Mouse (Mus musculus) liver, embryonic 14.5 days (tissue): Measurements from ENCODE around the gene Clic4. TPM values are rescaled to one million over a fixed set of nuclear protein-coding genes. Genes with fewer than 3 reads are reported as not detected.
"Not testable (repeated sequence)": the region's sequence is repeated elsewhere in the genome, so short reads cannot be mapped to it uniquely, and the experiment has no call there.

Source experiments
- ATAC-seq: fragments of 200-750 bp; cut with Nextera tagmentation; 2 replicates; pipeline ENCODE4 v1.8.0; 2017; ENCODE audit warnings: moderate number of reproducible peaks, mild to moderate bottlenecking, moderate library complexity; ENCODE audit not compliant: insufficient read depth
- DNase-seq, 3 experiments: peaks; one replicate each; pipeline ENCODE4 v3.0.0-alpha.2; 2012 to 2013; ENCODE audit warnings: low read depth in 3 of 3, low spot score in 3 of 3
- H3K27ac ChIP-seq: fragments of 300-500 bp; sonication (generic); 2 replicates; pipeline ENCODE4 v1.5.1; 2014; ENCODE audit warnings: moderate library complexity, mild to moderate bottlenecking, control low read depth, inconsistent platforms
- H3K27me3 ChIP-seq: fragments of 300-500 bp; sonication (generic); 2 replicates; pipeline ENCODE4 v1.6.1; 2014; ENCODE audit warnings: mild to moderate bottlenecking, low read length, moderate library complexity; ENCODE audit not compliant: control insufficient read depth, insufficient read depth
- H3K36me3 ChIP-seq: fragments of 300-500 bp; sonication (generic); replicated peaks from 2 replicates; pipeline ENCODE4 v1.6.1; 2014; ENCODE audit warnings: low read depth; ENCODE audit not compliant: control insufficient read depth, insufficient read depth
- H3K4me1 ChIP-seq, 2 experiments: fragments of 200-500 bp in 1 of 2; fragments of 300-500 bp in 1 of 2; sonication (generic) in 1 of 2; replicated peaks; 2 replicates each; pipeline ENCODE4 v1.6.1; 2012 to 2014; ENCODE audit warnings: antibody characterized with exemption in 1 of 2, inconsistent platforms in 1 of 2, low read length in 1 of 2; ENCODE audit not compliant: control insufficient read depth in 2 of 2, insufficient read depth in 2 of 2
- H3K4me2 ChIP-seq: fragments of 300-500 bp; sonication (generic); 2 replicates; pipeline ENCODE4 v1.6.1; 2014; ENCODE audit warnings: low read depth, mild to moderate bottlenecking, control low read depth, moderate library complexity
- H3K4me3 ChIP-seq, 2 experiments: fragments of 200-500 bp in 1 of 2; fragments of 300-500 bp in 1 of 2; sonication (generic) in 1 of 2; 2 replicates each; pipeline ENCODE4 v1.5.1; 2012 to 2014; ENCODE audit warnings: low read depth in 2 of 2, low read length in 2 of 2, mild to moderate bottlenecking in 2 of 2, control low read depth in 1 of 2, inconsistent platforms in 1 of 2, moderate library complexity in 1 of 2; ENCODE audit not compliant: insufficient read depth in 1 of 2
- H3K9ac ChIP-seq: fragments of 300-500 bp; sonication (generic); replicated peaks from 2 replicates; pipeline ENCODE4 v1.6.1; 2014; ENCODE audit warnings: mild to moderate bottlenecking, control low read depth, moderate library complexity
- H3K9me3 ChIP-seq: fragments of 300-500 bp; sonication (generic); 2 replicates; pipeline ENCODE4 v1.6.1; 2016; ENCODE audit warnings: low read length, mixed read lengths; ENCODE audit not compliant: control insufficient read depth
- CTCF ChIP-seq: IDR thresholded peaks from 2 replicates; pipeline ENCODE4 v1.5.1; 2016; ENCODE audit warnings: antibody characterized with exemption, low read depth, control low read depth
- EP300 ChIP-seq: IDR thresholded peaks from 2 replicates; pipeline ENCODE4 v1.6.1; 2016; ENCODE audit warnings: antibody characterized with exemption, low read depth
- WGBS: fragments of 180-500 bp; shearing (Covaris S2); extraction: QIAGEN DNeasy Blood & Tissue Kit; methylation state at CpG from one replicate; pipeline ENCODE4 v1.1.7; 2014; ENCODE audit not compliant: insufficient replicate concordance; 5-methylcytosine and 5-hydroxymethylcytosine counted together
- polyA plus RNA-seq, 2 experiments: library from polyadenylated mRNA; depleted of rRNA in 1 of 2; stranded (reverse) in 1 of 2; unstranded in 1 of 2; fragments of >200 nt; fragmentation: Nextera tagmentation in 1 of 2; extraction: Ambion mirVana in 1 of 2; gene quantifications; 2 replicates each; pipeline versions ENCODE4 v1.2.1 to v1.2.3; 2012 to 2014

The Clic4 gene
- polyA plus RNA-seq, 2 experiments: 40.8 to 65.8 TPM

GRCm38 (mm10) chr4:135282651-135283290 lies 10.2 kb upstream of the Clic4 start:
- H3K27ac ChIP-seq: no peak overlapping the region
- ATAC-seq (no peak), DNase-seq (no peak)
- H3K4me3 ChIP-seq: no peak overlapping the region
- H3K4me2 ChIP-seq: no peak overlapping the region
- no peaks in the 10 kb centered on the region; the same call in 1 of the 2 replicates for H3K9me3 ChIP-seq
- no peaks in the 10 kb centered on the region for H3K36me3 ChIP-seq
- H3K27me3 ChIP-seq: no peaks in the 10 kb centered on the region
- H3K9ac ChIP-seq: no peak overlapping the region; the same call in 1 of the 2 replicates
- TF ChIP-seq CTCF: no peak
- TF ChIP-seq EP300: no peak
- H3K4me1 ChIP-seq: peaks cover 26 to 28% of the 10 kb centered on the region in 2 experiments
- 65% methylated on average over 13 of the region's 13 CpGs for WGBS

GRCm38 (mm10) chr4:135280016-135280415 lies 7.4 kb upstream of the Clic4 start:
- WGBS: 52% methylated on average over 2 of the region's 2 CpGs
- H3K4me2 ChIP-seq, H3K9ac ChIP-seq, H3K9me3 ChIP-seq, H3K4me3 ChIP-seq, H3K27ac ChIP-seq, DNase-seq, H3K36me3 ChIP-seq, H3K27me3 ChIP-seq, ATAC-seq: not testable (repeated sequence)
- H3K4me1 ChIP-seq: peaks cover 0 to 11% of the 10 kb centered on the region in 2 experiments; a peak in 2 of 4 replicates

- 55% methylated on average over 4 of the region's 4 CpGs for WGBS
- H3K4me3 ChIP-seq: no peak overlapping the region
- no peak overlapping the region for H3K9ac ChIP-seq
- peaks cover 8 to 20% of the 10 kb centered on the region in 2 experiments for H3K4me1 ChIP-seq
- DNase-seq: no peak
- ATAC-seq: no peak
- no peaks in the 10 kb centered on the region for H3K27me3 ChIP-seq
- no peak for TF ChIP-seq EP300
- no peak for TF ChIP-seq CTCF
- no peak overlapping the region for H3K27ac ChIP-seq
- no peaks in the 10 kb centered on the region for H3K9me3 ChIP-seq
- H3K36me3 ChIP-seq: no peaks in the 10 kb centered on the region
- no peak overlapping the region for H3K4me2 ChIP-seq
These were observed 4.2 kb upstream of the Clic4 start for GRCm38 (mm10) chr4:135276681-135277379.

- ATAC-seq (no peak), DNase-seq (no peak)
- Histone ChIP-seq H3K9ac (no peak overlapping the region), H3K9me3 (no peaks in the 10 kb centered on the region), H3K27me3 (no peaks in the 10 kb centered on the region), H3K4me2 (peak overlapping the region; percentile 19), H3K4me1 (peaks cover 20 to 33% of the 10 kb centered on the region in 2 experiments), H3K27ac (peak overlapping the region; percentile 30), H3K4me3 (no peak overlapping the region), H3K36me3 (peaks cover 5% of the 10 kb centered on the region)
- TF ChIP-seq EP300: no peak
- no peak for TF ChIP-seq CTCF
- 58% methylated on average over 7 of the region's 7 CpGs for WGBS
These were observed 2.1 kb upstream of the Clic4 start for GRCm38 (mm10) chr4:135274761-135275160.

GRCm38 (mm10) chr4:135273307-135273682 lies 681 bp upstream of the Clic4 start:
- WGBS: 5% methylated on average over 17 of the region's 17 CpGs

More at GRCm38 (mm10) chr4:135273307-135273682, 681 bp upstream of the Clic4 start:
- Histone ChIP-seq H3K27me3 (no peaks in the 10 kb centered on the region), H3K4me1 (peaks cover 29 to 45% of the 10 kb centered on the region in 2 experiments), H3K36me3 (peaks cover 13% of the 10 kb centered on the region), H3K9me3 (no peaks in the 10 kb centered on the region), H3K4me2 (peak overlapping the region; percentile 96), H3K4me3 (peak overlapping the region; percentile 25 to 59), H3K27ac (peak overlapping the region; percentile 75), H3K9ac (peak overlapping the region; percentile 75)
- TF ChIP-seq CTCF (no peak), EP300 (no peak)
- ATAC-seq (no peak), DNase-seq (no peak)
